Mouse (Mus musculus) fat pad, adult 2 months (tissue): Measurements from ENCODE around the gene Pkn1.

Source experiments
- DNase-seq: peaks from one replicate; pipeline ENCODE4 v3.0.0-alpha.2; 2011; ENCODE audit warnings: low read depth, low spot score; ENCODE audit errors: extremely low read depth

Gene Pkn1

GRCm38 (mm10) chr8:83724697-83725482 is 25.9 kb upstream of the Pkn1 start:
- DNase-seq: no peak

- no peak for DNase-seq
Observed at GRCm38 (mm10) chr8:83723447-83724083, 24.6 kb upstream of the Pkn1 start.

- DNase-seq: no peak
Observed at GRCm38 (mm10) chr8:83722631-83723030, 23.7 kb upstream of the Pkn1 start.

- DNase-seq: no peak
Observed at GRCm38 (mm10) chr8:83721405-83722025, 22.5 kb upstream of the Pkn1 start.

- DNase-seq: no peak
Observed at GRCm38 (mm10) chr8:83719693-83720092, 20.7 kb upstream of the Pkn1 start.

- no peak for DNase-seq
Observed at GRCm38 (mm10) chr8:83719048-83719447, 20.1 kb upstream of the Pkn1 start.

GRCm38 (mm10) chr8:83716563-83716962 is 17.6 kb upstream of the Pkn1 start:
- no peak for DNase-seq

- DNase-seq: no peak
Observed at GRCm38 (mm10) chr8:83715771-83716170, 16.8 kb upstream of the Pkn1 start.

- DNase-seq: peak; percentile 96
Observed at GRCm38 (mm10) chr8:83715031-83715690, 16.2 kb upstream of the Pkn1 start, which contains the start of gene Ddx39. TSS of gene Ddx39 (plus strand) at chr8:83715177.

- no peak for DNase-seq
Observed at GRCm38 (mm10) chr8:83714676-83715030, 15.7 kb upstream of the Pkn1 start.

- no peak for DNase-seq
Observed at GRCm38 (mm10) chr8:83707554-83707953, 8.6 kb upstream of the Pkn1 start.

- no peak for DNase-seq
Observed at GRCm38 (mm10) chr8:83706411-83706810, 7.4 kb upstream of the Pkn1 start.

- DNase-seq: no peak
Observed at GRCm38 (mm10) chr8:83703426-83703825, 4.4 kb upstream of the Pkn1 start.

GRCm38 (mm10) chr8:83700423-83701085 is 1.6 kb upstream of the Pkn1 start:
- no peak for DNase-seq

- no peak for DNase-seq
Observed at GRCm38 (mm10) chr8:83699566-83699965, 587 bp upstream of the Pkn1 start.

GRCm38 (mm10) chr8:83698291-83698660 is 703 bp downstream of the Pkn1 start:
- no peak for DNase-seq

- DNase-seq: no peak
Observed at GRCm38 (mm10) chr8:83697374-83698220, 1.4 kb downstream of the Pkn1 start.

- no peak for DNase-seq
Observed at GRCm38 (mm10) chr8:83695351-83696106, 3.5 kb downstream of the Pkn1 start.

- no peak for DNase-seq
Observed at GRCm38 (mm10) chr8:83694369-83695160, 4.4 kb downstream of the Pkn1 start.
